Mouse (Mus musculus) liver, postnatal 0 days (tissue): ENCODE results near the gene Dclk1.

Source experiments
- CTCF ChIP-seq: sonication (generic); IDR thresholded peaks from 2 replicates; pipeline ENCODE4 v1.5.1; 2016; ENCODE audit warnings: antibody characterized with exemption, low read depth
- EP300 ChIP-seq: IDR thresholded peaks from 2 replicates; pipeline ENCODE4 v1.6.1; 2016; ENCODE audit warnings: antibody characterized with exemption, low read depth, mild to moderate bottlenecking

DNA sequence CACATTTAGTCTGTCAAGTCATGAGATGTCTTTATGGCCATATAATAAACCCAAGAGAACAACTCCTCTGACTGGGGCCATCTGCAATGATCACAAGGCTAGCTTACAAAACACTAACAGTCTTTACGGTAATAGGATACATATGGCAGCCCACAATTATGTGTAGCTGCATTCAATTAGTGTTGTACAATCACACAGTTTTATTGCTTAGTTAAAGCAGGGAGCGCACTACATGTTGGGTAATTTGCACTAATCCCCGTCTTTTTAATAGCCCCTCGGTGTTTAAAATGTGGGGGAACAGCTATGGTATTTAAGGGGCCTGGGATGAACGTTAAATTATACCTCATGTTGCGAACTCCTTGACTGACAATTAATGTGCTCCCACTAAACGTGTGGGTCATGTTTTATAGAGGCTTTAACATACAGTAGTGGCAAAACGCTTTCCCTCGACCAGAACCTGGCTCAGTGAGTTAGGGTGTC, 254.3 kb downstream of the Dclk1 start:
- no peak for TF ChIP-seq CTCF
- TF ChIP-seq EP300 = no peak
